Mouse (Mus musculus): ENCODE results near the gene Zfp87. TPM values are rescaled to one million over a fixed set of nuclear protein-coding genes. Genes with fewer than 3 reads are reported as not detected.

The Zfp87 gene
- total RNA-seq (2012; rRNA removed) (11.4 and 12.2 TPM in 2 replicates), total RNA-seq (2014; rRNA removed) (20.7 and 25.0 TPM in 2 replicates), polyA plus RNA-seq (2012; ENCODE audit: insufficient read length, low read depth) (10.3 and 13.8 TPM in 2 replicates)

- peaks cover 6 to 30% of the 10 kb centered on the region in 2 experiments; a peak in 3 of 4 replicates for H3K4me1 ChIP-seq (ENCODE audit: control insufficient read depth in 1 of 2, insufficient read depth in 2 of 2)
- in situ Hi-C loops (cut with MboI; ENCODE audit: low pct_ligation_motif_present, low pct_unique_long_range_greater_than_20kb, low sequenced_read_pairs) = no loop called here
- H3K79me2 ChIP-seq (replicated peaks; ENCODE audit: control insufficient read depth, extremely low read depth, insufficient read depth, poor library complexity, severe bottlenecking) = peaks cover 34% of the 10 kb centered on the region
- dilution Hi-C loops (cut with MboI; ENCODE audit: extremely low pct_ligation_motif_present, extremely low pct_unique_long_range_greater_than_20kb, low sequenced_read_pairs) = no loop called here
- TF ChIP-seq ZKSCAN1 (IDR thresholded peaks at IDR 0.05; ENCODE audit: borderline replicate concordance, low read depth, low read length) = peak; percentile 71
- no peak for TF ChIP-seq JUND (conservative IDR thresholded peaks at IDR 0.05; ENCODE audit: low read depth, low read length)
- peak; percentile 96 for TF ChIP-seq HCFC1 (IDR thresholded peaks at IDR 0.05; ENCODE audit: low read depth, low read length)
- peak; percentile 99 for TF ChIP-seq ELF1 (IDR thresholded peaks at IDR 0.05; ENCODE audit: low read depth, low read length)
- peak; percentile 89; the same call in 1 of the 2 replicates for TF ChIP-seq KAT2A (IDR thresholded peaks at IDR 0.05; ENCODE audit: insufficient replicate concordance, low read length)
- peak; percentile 55; the same call in 1 of the 2 replicates for TF ChIP-seq MEF2A (IDR thresholded peaks at IDR 0.05; ENCODE audit: borderline replicate concordance, low read depth, low read length)
- TF ChIP-seq CHD1 (IDR thresholded peaks at IDR 0.05; ENCODE audit: low read depth, low read length) = no peak
- TF ChIP-seq RCOR1 (conservative IDR thresholded peaks at IDR 0.05; ENCODE audit: low read depth, low read length) = no peak; the same call in 1 of the 2 replicates
- peak; percentile 78 for TF ChIP-seq NELFE (IDR thresholded peaks at IDR 0.05; ENCODE audit: low read depth, low read length)
- TF ChIP-seq TBP (conservative IDR thresholded peaks at IDR 0.05; ENCODE audit: low read depth, low read length) = peak; percentile 94
- TF ChIP-seq CTCF (conservative IDR thresholded peaks at IDR 0.05 in 1 of 2, IDR thresholded peaks at IDR 0.05 in 1 of 2; ENCODE audit: low read depth in 2 of 2, low read length in 2 of 2) = peak in 1 of 2 experiments; percentile 6; a peak in 1 of 4 replicates
- TF ChIP-seq MAFK (IDR thresholded peaks at IDR 0.05; ENCODE audit: insufficient replicate concordance, low read length) = peak; percentile 44; the same call in 1 of the 2 replicates
- peak; percentile 74; the same call in 1 of the 2 replicates for TF ChIP-seq MAZ (IDR thresholded peaks at IDR 0.05; ENCODE audit: low read depth, low read length)
- TF ChIP-seq ZMIZ1 (IDR thresholded peaks at IDR 0.05; ENCODE audit: low read depth, low read length) = peak; percentile 56; the same call in 1 of the 2 replicates
- TF ChIP-seq ETS1 (conservative IDR thresholded peaks at IDR 0.05; ENCODE audit: low read depth, low read length) = 0 out of 2 replicates have a peak, but pooled peaks have one; percentile 37
- TF ChIP-seq PAX5 (IDR thresholded peaks at IDR 0.05; ENCODE audit: low read length) = no peak
- no peak for TF ChIP-seq UBTF (IDR thresholded peaks at IDR 0.05; ENCODE audit: low read depth, low read length)
- no peak for TF ChIP-seq JUN (IDR thresholded peaks at IDR 0.05; ENCODE audit: insufficient read depth, low read depth, low read length)
- TF ChIP-seq MXI1 (IDR thresholded peaks at IDR 0.05; ENCODE audit: low read depth, low read length) = peak; percentile 35; the same call in 1 of the 2 replicates
- peak; percentile 83; the same call in 1 of the 2 replicates for TF ChIP-seq POLR2AphosphoS2 (IDR thresholded peaks at IDR 0.05; ENCODE audit: low read depth, low read length)
- TF ChIP-seq MAX (IDR thresholded peaks at IDR 0.05; ENCODE audit: low read length) = no peak; the same call in 1 of the 2 replicates
- TF ChIP-seq NRF1 (IDR thresholded peaks at IDR 0.05; ENCODE audit: low read depth, low read length) = 0 out of 2 replicates have a peak, but pooled peaks have one; percentile 13
- TF ChIP-seq TCF12 (IDR thresholded peaks at IDR 0.05; ENCODE audit: low read depth, low read length) = peak; percentile 83
- peak; percentile 91 for TF ChIP-seq SIN3A (IDR thresholded peaks at IDR 0.05; ENCODE audit: low read length)
- TF ChIP-seq POLR2A (IDR thresholded peaks at IDR 0.05; ENCODE audit: low read depth, low read length) = peak; percentile 90
- peak; percentile 66; the same call in 1 of the 2 replicates for TF ChIP-seq IRF4 (IDR thresholded peaks at IDR 0.05; ENCODE audit: low read depth, low read length)
- peak; percentile 39; the same call in 1 of the 2 replicates for TF ChIP-seq GABPA (IDR thresholded peaks at IDR 0.05; ENCODE audit: insufficient replicate concordance, low read depth, low read length)
- TF ChIP-seq MYC (IDR thresholded peaks at IDR 0.05; ENCODE audit: low read depth, low read length) = no peak
- peak; percentile 97 for DNase-seq (ENCODE audit: extremely low read depth)
- H3K9ac ChIP-seq (ENCODE audit: insufficient read depth, low read depth) = peak within 1 kb of the TSS; percentile 49
- H3K4me2 ChIP-seq (ENCODE audit: insufficient read depth, low read depth, poor library complexity, severe bottlenecking) = peak within 1 kb of the TSS; percentile 94
- H3K27ac ChIP-seq (ENCODE audit: insufficient read depth, low read depth) = peak within 1 kb of the TSS; percentile 37
- H3K4me3 ChIP-seq (replicated peaks in 1 of 3; ENCODE audit: low read depth in 2 of 3, low read length in 2 of 3, poor library complexity in 1 of 3) = peak within 1 kb of the TSS; percentile 80 to 96 (median 87)
- H3K36me3 ChIP-seq (replicated peaks in 1 of 2; ENCODE audit: control insufficient read depth in 1 of 2, insufficient read depth in 1 of 2, low read length in 1 of 2) = peaks cover 4 to 13% of the 10 kb centered on the region in 2 experiments
- H3K9me3 ChIP-seq (replicated peaks; ENCODE audit: low read length) = no peaks in the 10 kb centered on the region
- H3K27me3 ChIP-seq (replicated peaks) = no peaks in the 10 kb centered on the region
Measured at GRCm38 (mm10) chr13:67525753-67526410, at the start of gene Zfp87, which contains the start of gene Gm26965. Gene Zfp87, minus strand, starts transcription at chr13:67526177. Gene Gm26965, minus strand, starts transcription at chr13:67526151.
